Mouse (Mus musculus) ES-Bruce4 (cell line): ENCODE data around the gene Rnf152. TPM values are rescaled to one million over a fixed set of nuclear protein-coding genes. Genes with fewer than 3 reads are reported as not detected.

ENCODE experiments used
- H3K27ac ChIP-seq: 2 replicates; pipeline ENCODE4 v1.5.1; 2012; ENCODE audit warnings: low read length, inconsistent platforms; ENCODE audit not compliant: insufficient read depth
- H3K27me3 ChIP-seq: 2 replicates; pipeline ENCODE4 v1.6.1; 2012; ENCODE audit warnings: mild to moderate bottlenecking, low read length, inconsistent platforms; ENCODE audit not compliant: control insufficient read depth, poor library complexity, insufficient read depth, severe bottlenecking
- H3K36me3 ChIP-seq: 2 replicates; pipeline ENCODE4 v1.6.1; 2012; ENCODE audit warnings: inconsistent platforms, mild to moderate bottlenecking, low read length, moderate library complexity; ENCODE audit not compliant: control insufficient read depth, poor library complexity, insufficient read depth, severe bottlenecking
- H3K4me1 ChIP-seq: one replicate; pipeline ENCODE4 v1.8.1; 2011; ENCODE audit warnings: low read length; ENCODE audit not compliant: control insufficient read depth, insufficient read depth
- H3K4me3 ChIP-seq: 2 replicates; pipeline ENCODE4 v1.5.1; 2011; ENCODE audit warnings: low read depth, mild to moderate bottlenecking, low read length
- H3K9ac ChIP-seq: 2 replicates; pipeline ENCODE4 v1.6.1; 2012; ENCODE audit warnings: low read depth, mild to moderate bottlenecking, inconsistent platforms; ENCODE audit not compliant: poor library complexity, severe bottlenecking
- H3K9me3 ChIP-seq: replicated peaks from 2 replicates; pipeline ENCODE4 v1.6.1; 2012; ENCODE audit warnings: mild to moderate bottlenecking, low read length, inconsistent platforms; ENCODE audit not compliant: control insufficient read depth, poor library complexity, insufficient read depth, severe bottlenecking
- CTCF ChIP-seq: IDR thresholded peaks from one replicate; pipeline ENCODE4 v1.8.1; 2011; ENCODE audit warnings: low read depth, low read length
- EP300 ChIP-seq: IDR thresholded peaks from 2 replicates; pipeline ENCODE4 v1.6.1; 2011; ENCODE audit warnings: low read depth, low read length; ENCODE audit not compliant: insufficient read depth
- POLR2A ChIP-seq: IDR thresholded peaks from one replicate; pipeline ENCODE4 v1.8.1; 2011; ENCODE audit warnings: low read length; ENCODE audit not compliant: insufficient read depth
- polyA plus RNA-seq: library from polyadenylated mRNA; stranded (reverse); fragments of >200 nt; gene quantifications from 2 replicates; pipeline ENCODE4 v1.2.4, GENCODE M21; 2011; ENCODE audit warnings: low read depth; ENCODE audit not compliant: missing spikeins, insufficient read depth, insufficient read length

The Rnf152 gene
- polyA plus RNA-seq, 1 experiment, result 0.60 TPM

GRCm38 (mm10) chr1:105280160-105280559 lies 76.3 kb downstream of the Rnf152 start:
- Histone ChIP-seq H3K36me3 (no peaks in the 10 kb centered on the region), H3K27ac (no peak overlapping the region), H3K27me3 (no peaks in the 10 kb centered on the region), H3K4me3 (no peak overlapping the region), H3K9ac (no peak overlapping the region), H3K4me1 (no peaks in the 10 kb centered on the region), H3K9me3 (no peaks in the 10 kb centered on the region)
- TF ChIP-seq POLR2A, result no peak
- no peak for TF ChIP-seq EP300
- TF ChIP-seq CTCF, result no peak

GRCm38 (mm10) chr1:105274500-105275194 lies 81.9 kb downstream of the Rnf152 start:
- H3K4me1 ChIP-seq, result no peaks in the 10 kb centered on the region
- H3K4me3 ChIP-seq, result no peak overlapping the region
- H3K27me3 ChIP-seq, result no peaks in the 10 kb centered on the region
- TF ChIP-seq EP300 (no peak), CTCF (no peak), POLR2A (no peak)
- no peak overlapping the region for H3K9ac ChIP-seq
- no peaks in the 10 kb centered on the region for H3K36me3 ChIP-seq
- H3K27ac ChIP-seq, result no peak overlapping the region
- no peaks in the 10 kb centered on the region for H3K9me3 ChIP-seq

GRCm38 (mm10) chr1:105271104-105271503 lies 85.4 kb downstream of the Rnf152 start:
- Histone ChIP-seq H3K9ac (no peak overlapping the region), H3K27ac (no peak overlapping the region), H3K9me3 (no peaks in the 10 kb centered on the region), H3K4me3 (no peak overlapping the region), H3K36me3 (no peaks in the 10 kb centered on the region), H3K4me1 (no peaks in the 10 kb centered on the region), H3K27me3 (no peaks in the 10 kb centered on the region)
- TF ChIP-seq CTCF, result no peak
- no peak for TF ChIP-seq EP300
- TF ChIP-seq POLR2A, result no peak

GRCm38 (mm10) chr1:105263283-105264033 lies 93.1 kb downstream of the Rnf152 start:
- TF ChIP-seq EP300, result no peak
- TF ChIP-seq CTCF, result no peak
- no peak for TF ChIP-seq POLR2A
- Histone ChIP-seq H3K4me3 (no peak overlapping the region), H3K36me3 (no peaks in the 10 kb centered on the region), H3K27ac (no peak overlapping the region), H3K4me1 (no peaks in the 10 kb centered on the region), H3K9me3 (no peaks in the 10 kb centered on the region), H3K27me3 (no peaks in the 10 kb centered on the region), H3K9ac (no peak overlapping the region)

GRCm38 (mm10) chr1:105260200-105260599 lies 96.3 kb downstream of the Rnf152 start:
- H3K4me1 ChIP-seq, result no peaks in the 10 kb centered on the region
- TF ChIP-seq EP300 (no peak), POLR2A (no peak), CTCF (no peak)

DNA sequence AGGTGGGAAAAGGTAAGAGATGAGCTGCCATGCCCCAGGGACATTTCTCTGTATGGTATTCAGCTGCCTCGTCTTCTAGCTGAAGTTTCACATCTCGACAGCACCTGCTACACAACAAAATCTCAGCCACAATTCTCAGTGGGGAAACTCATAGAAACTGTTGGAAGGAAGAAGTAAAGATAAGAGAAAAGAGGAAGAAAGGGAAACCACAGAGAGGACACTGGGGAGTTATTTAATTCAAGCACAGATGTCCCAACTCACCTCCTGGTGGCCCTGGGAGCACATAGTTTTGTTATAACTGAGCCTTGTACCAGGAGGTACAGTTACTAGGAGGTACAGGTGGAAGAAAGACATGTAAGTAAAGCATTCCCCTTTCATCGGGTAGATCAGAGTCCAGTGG lies 99.3 kb downstream of the Rnf152 start:
- Histone ChIP-seq H3K4me1 (no peaks in the 10 kb centered on the region), H3K27me3 (no peaks in the 10 kb centered on the region), H3K4me3 (no peak overlapping the region), H3K27ac (no peak overlapping the region), H3K36me3 (no peaks in the 10 kb centered on the region), H3K9ac (no peak overlapping the region), H3K9me3 (no peaks in the 10 kb centered on the region)
- TF ChIP-seq POLR2A, result no peak
- no peak for TF ChIP-seq CTCF
- no peak for TF ChIP-seq EP300

More at GRCm38 (mm10) chr1:105260200-105260599, 96.3 kb downstream of the Rnf152 start:
- Histone ChIP-seq H3K4me3 (no peak overlapping the region), H3K9ac (no peak overlapping the region), H3K27me3 (no peaks in the 10 kb centered on the region), H3K27ac (no peak overlapping the region), H3K9me3 (no peaks in the 10 kb centered on the region), H3K36me3 (no peaks in the 10 kb centered on the region)
